Mouse (Mus musculus): ENCODE data around the gene Igflr1.
A peak's percentile ranks its signal among the peaks of the same experiment; 100 is the strongest.

Gene Igflr1

GRCm38 (mm10) chr7:30553810-30554584 is 11.2 kb upstream of the Igflr1 start:
- no peak for DNase-seq (ENCODE audit: low spot score)

- no peak for DNase-seq (ENCODE audit: low spot score)
Observed at GRCm38 (mm10) chr7:30556894-30557536, 8.2 kb upstream of the Igflr1 start.

- DNase-seq (ENCODE audit: low spot score): no peak
Observed at GRCm38 (mm10) chr7:30557901-30558514, 7.2 kb upstream of the Igflr1 start.

- DNase-seq (ENCODE audit: low spot score): no peak
Observed at GRCm38 (mm10) chr7:30558656-30559442, 6.4 kb upstream of the Igflr1 start.

GRCm38 (mm10) chr7:30559443-30559954 is 5.7 kb upstream of the Igflr1 start, which contains the start of gene Lin37:
Gene Lin37, minus strand, starts transcription at chr7:30559838.
- DNase-seq (ENCODE audit: low spot score): peak; percentile 98

GRCm38 (mm10) chr7:30560296-30560695 is 4.9 kb upstream of the Igflr1 start:
- DNase-seq (ENCODE audit: low spot score): no peak

- no peak for DNase-seq (ENCODE audit: low spot score)
Observed at GRCm38 (mm10) chr7:30562526-30563116, 2.6 kb upstream of the Igflr1 start.

GRCm38 (mm10) chr7:30563117-30563905 is 1.9 kb upstream of the Igflr1 start, which contains the start of the genes U2af1l4, Gm49396 and Psenen:
Gene U2af1l4, plus strand, starts transcription at chr7:30563301.
Gene Gm49396, plus strand, starts transcription at chr7:30563344.
Gene Psenen, minus strand, starts transcription at chr7:30563627.
- peak; percentile 96 for DNase-seq (ENCODE audit: low spot score)

GRCm38 (mm10) chr7:30563906-30564280 is 1.3 kb upstream of the Igflr1 start:
- no peak for DNase-seq (ENCODE audit: low spot score)

GRCm38 (mm10) chr7:30566033-30566432 is 806 bp downstream of the Igflr1 start:
- no peak for DNase-seq (ENCODE audit: low spot score)

GRCm38 (mm10) chr7:30567555-30567954 is 2.3 kb downstream of the Igflr1 start:
- DNase-seq (ENCODE audit: low spot score): no peak

- no peak for DNase-seq (ENCODE audit: low spot score)
Observed at GRCm38 (mm10) chr7:30572389-30572788, 7.2 kb downstream of the Igflr1 start.

GRCm38 (mm10) chr7:30572969-30573368 is 7.7 kb downstream of the Igflr1 start:
- DNase-seq (ENCODE audit: low spot score): peak; percentile 58

- no peak for DNase-seq (ENCODE audit: low spot score)
Observed at GRCm38 (mm10) chr7:30579950-30580349, 14.7 kb downstream of the Igflr1 start.

GRCm38 (mm10) chr7:30581547-30581946 is 16.3 kb downstream of the Igflr1 start:
- DNase-seq (ENCODE audit: low spot score): no peak

GRCm38 (mm10) chr7:30584339-30584738 is 19.1 kb downstream of the Igflr1 start:
- DNase-seq (ENCODE audit: low spot score): no peak

GRCm38 (mm10) chr7:30585170-30585569 is 19.9 kb downstream of the Igflr1 start:
- no peak for DNase-seq (ENCODE audit: low spot score)

GRCm38 (mm10) chr7:30586455-30587020 is 21.3 kb downstream of the Igflr1 start:
- no peak for DNase-seq (ENCODE audit: low spot score)

- DNase-seq (ENCODE audit: low spot score): no peak
Observed at GRCm38 (mm10) chr7:30587842-30588667, 22.8 kb downstream of the Igflr1 start.
